Mouse (Mus musculus) stomach, postnatal 0 days (tissue): ENCODE data around the gene Ppp1r16b. TPM values are rescaled to one million over a fixed set of nuclear protein-coding genes. Genes with fewer than 3 reads are reported as not detected.

Source experiments
- ATAC-seq: fragments of 200-750 bp; cut with Nextera tagmentation; 2 replicates; pipeline ENCODE4 v1.8.0; 2017; ENCODE audit not compliant: low FRiP score, low TSS enrichment
- DNase-seq: peaks from one replicate; pipeline ENCODE4 v3.0.0-alpha.2; 2016; ENCODE audit warnings: low spot score
- H3K27ac ChIP-seq: fragments of 300-500 bp; sonication (generic); replicated peaks from 2 replicates; pipeline ENCODE4 v1.5.1; 2014; ENCODE audit warnings: mild to moderate bottlenecking, control low read depth
- H3K27me3 ChIP-seq: fragments of 300-500 bp; sonication (generic); 2 replicates; pipeline ENCODE4 v1.6.1; 2014; ENCODE audit warnings: low read length; ENCODE audit not compliant: control insufficient read depth, insufficient read depth
- H3K36me3 ChIP-seq: fragments of 300-500 bp; sonication (generic); 2 replicates; pipeline ENCODE4 v1.6.1; 2014; ENCODE audit warnings: low read length, mixed read lengths; ENCODE audit not compliant: control insufficient read depth, insufficient read depth
- H3K4me1 ChIP-seq: fragments of 300-500 bp; sonication (generic); replicated peaks from 2 replicates; pipeline ENCODE4 v1.6.1; 2014; ENCODE audit warnings: antibody characterized with exemption; ENCODE audit not compliant: control insufficient read depth, insufficient read depth
- H3K4me2 ChIP-seq: fragments of 300-500 bp; sonication (generic); replicated peaks from 2 replicates; pipeline ENCODE4 v1.6.1; 2014; ENCODE audit warnings: low read depth, mild to moderate bottlenecking, control low read depth, moderate library complexity
- H3K4me3 ChIP-seq: fragments of 300-500 bp; sonication (generic); 2 replicates; pipeline ENCODE4 v1.5.1; 2014; ENCODE audit warnings: low read depth, low read length, control low read depth
- H3K9ac ChIP-seq: fragments of 300-500 bp; sonication (generic); 2 replicates; pipeline ENCODE4 v1.6.1; 2014; ENCODE audit warnings: mild to moderate bottlenecking, low read length, control low read depth, mixed read lengths
- H3K9me3 ChIP-seq: fragments of 300-500 bp; sonication (generic); 2 replicates; pipeline ENCODE4 v1.6.1; 2016; ENCODE audit warnings: low read length; ENCODE audit not compliant: control insufficient read depth
- CTCF ChIP-seq: IDR thresholded peaks from 2 replicates; pipeline ENCODE4 v1.5.1; 2016; ENCODE audit warnings: antibody characterized with exemption, low read depth, mild to moderate bottlenecking, moderate library complexity
- EP300 ChIP-seq: optimal IDR thresholded peaks from 2 replicates; pipeline ENCODE3; 2016; ENCODE audit warnings: antibody characterized with exemption
- WGBS: fragments of 180-500 bp; shearing (Covaris S2); extraction: QIAGEN DNeasy Blood & Tissue Kit; methylation state at CpG from one replicate; pipeline ENCODE4 v1.1.7; 2014; 5-methylcytosine and 5-hydroxymethylcytosine counted together
- polyA plus RNA-seq: library from polyadenylated mRNA; unstranded; fragments of >200 nt; fragmentation: Nextera tagmentation; extraction: Ambion mirVana; gene quantifications from 2 replicates; pipeline ENCODE4 v1.2.1, GENCODE M21; 2015

The Ppp1r16b gene
- polyA plus RNA-seq, 1 experiment from 2014 or later: 2.1 TPM

DNA sequence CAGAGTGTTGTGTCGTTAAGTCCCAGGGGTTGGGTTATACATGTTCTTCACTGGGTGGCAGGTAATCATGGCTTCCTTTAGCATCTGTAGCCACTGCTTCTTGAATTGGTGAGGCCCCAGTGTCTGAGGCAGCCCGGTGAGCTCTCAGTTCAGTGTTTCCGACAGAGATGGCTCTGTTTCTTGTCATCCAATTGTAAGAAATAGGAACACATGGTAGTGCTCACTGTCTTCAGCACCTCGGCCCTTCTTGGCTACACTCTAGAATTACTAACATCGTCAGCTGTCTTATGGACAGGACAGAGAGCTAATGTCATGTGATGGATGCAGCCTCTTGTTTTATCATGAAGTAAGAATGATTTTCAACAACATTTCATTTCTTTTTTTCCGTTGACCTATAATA lies 10.0 kb downstream of the Ppp1r16b start:
- TF ChIP-seq EP300 (no peak), CTCF (no peak)
- Histone ChIP-seq H3K4me3 (no peak overlapping the region), H3K4me1 (no peaks in the 10 kb centered on the region), H3K27me3 (no peaks in the 10 kb centered on the region), H3K36me3 (no peaks in the 10 kb centered on the region), H3K9me3 (no peaks in the 10 kb centered on the region), H3K9ac (no peak overlapping the region), H3K4me2 (no peak overlapping the region), H3K27ac (no peak overlapping the region)
- 59% methylated on average over 6 of the region's 6 CpGs for WGBS
- no peak for DNase-seq
- no peak for ATAC-seq

DNA sequence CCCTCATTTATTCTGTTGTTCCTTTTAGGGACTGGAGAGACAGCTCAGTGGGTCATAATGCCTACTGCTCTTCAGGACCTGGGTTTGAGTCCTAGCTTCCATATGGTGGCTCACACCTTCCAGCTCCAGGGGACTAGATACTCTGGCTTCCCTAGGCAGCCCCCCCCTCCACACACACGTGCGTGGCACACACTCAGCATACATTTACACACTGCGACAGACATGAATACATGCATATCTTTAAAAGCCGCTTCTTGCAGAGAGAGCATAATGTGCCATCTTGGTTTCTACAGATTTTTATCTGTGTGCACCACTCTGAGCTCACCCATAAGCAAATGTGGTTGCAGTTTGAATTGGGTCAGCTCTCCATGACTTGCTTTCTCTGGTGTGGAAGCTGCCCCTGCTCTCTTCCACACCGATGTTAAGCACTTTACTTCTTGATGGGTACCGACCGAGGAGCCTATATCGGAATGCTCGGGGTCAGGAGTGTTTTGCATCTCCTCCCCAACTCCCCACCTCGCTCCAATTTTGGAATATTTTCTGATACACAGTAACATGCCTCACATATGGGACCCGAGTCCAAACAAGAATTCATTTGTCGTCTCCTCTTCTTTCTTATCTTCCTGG lies 10.8 kb downstream of the Ppp1r16b start:
- no peak overlapping the region for H3K27ac ChIP-seq
- H3K27me3 ChIP-seq: no peaks in the 10 kb centered on the region
- DNase-seq (no peak), ATAC-seq (no peak)
- 84% methylated on average over 12 of the region's 12 CpGs for WGBS
- no peak for TF ChIP-seq CTCF
- no peak for TF ChIP-seq EP300
- no peak overlapping the region for H3K4me2 ChIP-seq
- H3K4me3 ChIP-seq: no peak overlapping the region
- no peak overlapping the region for H3K9ac ChIP-seq
- no peaks in the 10 kb centered on the region for H3K36me3 ChIP-seq
- H3K9me3 ChIP-seq: no peaks in the 10 kb centered on the region
- H3K4me1 ChIP-seq: no peaks in the 10 kb centered on the region

DNA sequence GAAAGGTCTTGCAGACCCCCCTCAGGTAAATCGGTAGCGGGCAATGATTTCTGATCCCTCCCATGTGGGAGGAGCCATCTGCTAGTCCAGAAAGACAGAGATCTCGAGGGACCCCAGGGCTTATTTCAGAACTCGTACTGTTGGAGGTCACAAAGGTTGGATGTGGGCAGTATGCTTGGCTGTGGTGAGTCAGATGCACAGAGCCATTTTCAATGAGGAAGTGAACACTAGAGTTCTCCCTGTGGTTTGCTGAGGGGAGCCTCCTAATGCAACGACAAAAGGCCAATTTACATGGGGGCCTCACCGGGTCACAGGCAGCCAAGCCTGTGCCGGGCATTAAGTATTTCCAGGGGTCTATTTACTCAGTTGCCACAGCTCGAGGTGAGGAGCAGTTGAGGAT lies 12.7 kb downstream of the Ppp1r16b start:
- ATAC-seq (no peak), DNase-seq (no peak)
- WGBS: 60% methylated on average over 8 of the region's 8 CpGs
- TF ChIP-seq EP300: no peak
- no peak for TF ChIP-seq CTCF
- Histone ChIP-seq H3K27me3 (no peaks in the 10 kb centered on the region), H3K27ac (no peak overlapping the region), H3K4me3 (no peak overlapping the region), H3K36me3 (no peaks in the 10 kb centered on the region), H3K4me1 (no peaks in the 10 kb centered on the region), H3K9ac (no peak overlapping the region), H3K4me2 (no peak overlapping the region), H3K9me3 (no peaks in the 10 kb centered on the region)

DNA sequence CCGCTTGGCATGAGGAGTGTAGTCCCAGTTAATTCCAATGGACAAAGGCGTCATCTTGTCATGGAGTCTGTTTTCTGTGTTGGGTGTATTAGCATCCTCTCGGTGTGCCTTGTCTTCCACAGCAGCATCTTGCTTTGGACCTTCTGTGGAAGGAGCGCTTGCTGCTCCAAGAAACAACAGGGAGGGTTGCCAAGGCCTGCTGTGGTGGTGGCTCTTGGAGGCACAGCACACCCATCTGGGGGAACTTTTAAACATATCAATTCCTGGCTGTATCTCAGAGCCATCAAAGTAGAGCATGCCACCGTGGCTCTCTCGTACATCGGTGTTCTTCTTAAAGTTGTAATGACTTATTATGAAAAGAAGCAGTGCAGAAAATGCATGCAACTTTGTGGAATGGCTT lies 13.9 kb downstream of the Ppp1r16b start:
- Histone ChIP-seq H3K27me3 (no peaks in the 10 kb centered on the region), H3K4me1 (no peaks in the 10 kb centered on the region), H3K27ac (no peak overlapping the region), H3K9me3 (no peaks in the 10 kb centered on the region), H3K4me2 (no peak overlapping the region), H3K4me3 (no peak overlapping the region), H3K9ac (no peak overlapping the region), H3K36me3 (no peaks in the 10 kb centered on the region)
- no peak for DNase-seq
- WGBS: 95% methylated on average over 7 of the region's 7 CpGs
- no peak for ATAC-seq
- TF ChIP-seq CTCF (no peak), EP300 (no peak)

DNA sequence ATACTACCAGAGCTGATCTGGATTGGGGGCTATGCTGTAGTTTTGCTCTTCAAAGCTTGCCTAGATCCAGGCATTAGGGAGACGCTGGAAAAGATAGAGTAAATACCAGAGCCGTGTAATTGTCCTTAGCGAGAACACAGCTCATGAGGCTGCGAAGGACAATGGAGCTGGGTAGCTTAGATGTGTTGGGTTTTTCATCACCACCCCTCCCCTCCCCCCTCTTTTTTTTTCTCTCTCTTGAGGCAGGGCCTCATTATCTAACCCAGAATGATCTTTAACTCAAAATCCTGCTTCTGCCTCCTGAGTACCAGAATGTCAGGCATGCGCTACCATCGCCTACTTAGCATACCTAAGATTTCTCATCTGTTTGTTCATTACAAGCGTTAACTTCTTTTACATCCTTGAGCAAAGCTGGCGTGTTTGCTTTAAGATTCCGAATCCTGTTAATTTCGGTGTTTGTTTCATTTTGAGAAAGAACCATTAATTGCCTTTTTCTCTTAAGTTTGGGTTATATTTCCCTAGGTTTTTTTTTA lies 15.2 kb downstream of the Ppp1r16b start:
- TF ChIP-seq EP300: no peak
- no peak for TF ChIP-seq CTCF
- Histone ChIP-seq H3K4me2 (no peak overlapping the region), H3K4me1 (no peaks in the 10 kb centered on the region), H3K36me3 (no peaks in the 10 kb centered on the region), H3K4me3 (no peak overlapping the region), H3K9me3 (no peaks in the 10 kb centered on the region), H3K9ac (no peak overlapping the region), H3K27ac (no peak overlapping the region), H3K27me3 (no peaks in the 10 kb centered on the region)
- DNase-seq (no peak), ATAC-seq (no peak)
- 58% methylated on average over 10 of the region's 10 CpGs for WGBS

DNA sequence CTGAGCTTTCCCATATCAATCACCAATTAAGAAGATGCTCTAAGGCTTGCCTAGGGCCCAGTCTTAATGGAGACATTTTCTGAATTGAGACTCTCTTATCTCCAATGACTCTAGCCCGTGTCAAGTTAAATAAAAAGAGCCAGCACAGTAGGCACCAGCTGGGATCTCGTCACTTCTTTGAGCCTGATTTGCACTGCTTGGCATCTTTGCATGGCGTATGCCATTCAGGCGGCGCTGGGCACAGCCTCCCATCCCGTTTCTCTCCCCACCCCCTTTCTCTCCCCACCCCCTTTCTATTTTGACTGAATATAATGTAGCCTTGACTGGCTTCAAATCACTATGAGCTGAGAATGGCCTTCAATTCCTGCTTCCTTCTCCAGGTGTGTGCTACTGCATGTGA lies 16.5 kb downstream of the Ppp1r16b start:
- H3K4me3 ChIP-seq: no peak overlapping the region
- no peaks in the 10 kb centered on the region for H3K27me3 ChIP-seq
- no peaks in the 10 kb centered on the region for H3K36me3 ChIP-seq
- no peak overlapping the region for H3K27ac ChIP-seq
- H3K4me1 ChIP-seq: no peaks in the 10 kb centered on the region
- H3K4me2 ChIP-seq: no peak overlapping the region
- H3K9me3 ChIP-seq: no peaks in the 10 kb centered on the region
- no peak for DNase-seq
- H3K9ac ChIP-seq: no peak overlapping the region
- TF ChIP-seq CTCF (no peak), EP300 (no peak)
- WGBS: 75% methylated on average over 6 of the region's 6 CpGs
- ATAC-seq: no peak
